Mouse (Mus musculus): ENCODE data around the gene Coa7.
"Not testable (repeated sequence)": the region's sequence is repeated elsewhere in the genome, so short reads cannot be mapped to it uniquely, and the experiment has no call there.

Coa7 gene

GRCm38 (mm10) chr4:108338321-108338733 is 10.4 kb downstream of the Coa7 start:
- intact Hi-C loops (cut with DNase I) = loop anchor here (10.0 kb wide), 1 partner anchor 226 kb away; no protein-coding TSS in a partner anchor

GRCm38 (mm10) chr4:108338811-108339210 is 10.9 kb downstream of the Coa7 start:
- intact Hi-C loops (cut with DNase I) = loop anchor here (10.0 kb wide), 1 partner anchor 226 kb away; no protein-coding TSS in a partner anchor

DNA sequence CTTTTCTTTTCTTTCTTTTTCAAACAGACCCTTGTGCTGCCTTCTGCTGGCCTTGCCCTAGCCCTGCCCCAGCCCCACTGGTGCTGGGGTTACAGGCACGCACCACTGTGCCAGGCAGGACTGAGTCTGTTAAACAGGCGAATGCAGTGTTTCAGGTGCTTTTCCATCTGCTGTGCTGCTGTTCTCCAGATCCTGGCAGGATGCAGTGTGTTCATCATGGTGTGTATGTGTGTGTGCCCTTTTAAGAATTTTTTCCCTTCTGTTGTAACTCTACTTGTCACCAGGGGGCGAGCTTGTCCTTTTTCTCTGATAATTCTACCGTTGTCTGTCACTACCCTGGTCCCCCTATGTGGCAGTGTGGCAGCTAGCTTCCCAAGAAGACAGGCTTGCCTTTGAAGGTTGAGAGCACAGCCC is 11.3 kb downstream of the Coa7 start:
- intact Hi-C loops (cut with DNase I) = loop anchor here (10.0 kb wide), 1 partner anchor 226 kb away; no protein-coding TSS in a partner anchor

GRCm38 (mm10) chr4:108344631-108345083 is 16.7 kb downstream of the Coa7 start:
- intact Hi-C loops (cut with DNase I) = loop anchor here (5.0 to 10.0 kb wide), 2 partner anchors 113 to 180 kb away; partner anchors contain the start of gene Tut4

DNA sequence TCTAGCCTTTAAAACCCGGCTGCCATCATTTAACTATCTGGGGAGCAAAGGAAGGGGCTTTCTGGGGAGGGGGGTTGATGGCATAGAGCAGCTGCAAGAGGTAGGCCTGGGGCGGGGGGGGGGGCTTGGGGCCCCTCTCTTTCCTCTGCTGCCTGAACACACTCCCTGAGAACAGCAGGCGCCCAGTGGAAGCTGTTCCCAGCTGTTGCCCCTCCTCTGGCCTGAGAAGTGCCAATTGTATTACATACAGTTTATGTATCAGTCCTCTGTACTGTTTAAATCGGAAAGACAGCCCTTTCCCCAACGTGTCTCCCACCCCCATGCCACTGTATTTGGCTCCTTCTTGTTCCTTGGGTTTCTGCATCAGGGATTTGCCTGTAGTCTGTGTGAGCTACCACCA is 17.9 kb downstream of the Coa7 start:
- intact Hi-C loops (cut with DNase I) = loop anchor here (10.0 kb wide), 1 partner anchor 179 kb away; no protein-coding TSS in a partner anchor

- intact Hi-C loops (cut with DNase I) = loop anchor here (10.0 kb wide), 1 partner anchor 178 kb away; no protein-coding TSS in a partner anchor
These were observed 19.2 kb downstream of the Coa7 start for GRCm38 (mm10) chr4:108347111-108347510.

DNA sequence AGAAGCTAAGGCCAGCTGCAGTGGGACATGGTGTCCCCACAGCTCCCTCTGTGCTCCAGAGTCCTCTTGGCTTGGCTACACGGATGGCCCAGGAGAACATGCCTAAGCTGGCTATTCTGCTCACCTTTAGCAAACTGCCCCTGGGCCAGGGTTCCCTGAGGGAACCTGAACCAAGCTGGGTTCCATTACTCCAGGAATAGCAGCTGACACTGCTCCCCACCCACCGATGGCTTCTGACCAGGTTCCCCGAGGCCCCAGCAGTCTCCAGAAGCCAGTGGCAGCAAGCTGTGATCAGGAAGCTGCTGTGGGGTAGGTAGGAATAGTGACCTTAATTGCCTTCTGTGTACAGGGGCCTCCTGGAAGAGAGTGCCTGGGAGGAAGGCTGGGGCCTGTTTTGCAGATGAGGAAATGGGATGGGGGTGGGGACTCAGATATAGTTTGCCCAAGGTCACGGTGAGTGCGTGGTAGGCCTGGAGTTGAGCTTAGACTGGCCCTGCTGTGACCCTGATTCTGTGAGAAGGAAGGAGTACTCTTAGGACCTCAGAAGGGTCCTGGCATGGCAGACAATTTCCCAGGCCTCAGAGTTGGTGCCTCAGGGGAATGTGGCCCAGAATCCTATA is 20.4 kb downstream of the Coa7 start:
- intact Hi-C loops (cut with DNase I) = loop anchor here (10.0 kb wide), 1 partner anchor 176 kb away; no protein-coding TSS in a partner anchor

DNA sequence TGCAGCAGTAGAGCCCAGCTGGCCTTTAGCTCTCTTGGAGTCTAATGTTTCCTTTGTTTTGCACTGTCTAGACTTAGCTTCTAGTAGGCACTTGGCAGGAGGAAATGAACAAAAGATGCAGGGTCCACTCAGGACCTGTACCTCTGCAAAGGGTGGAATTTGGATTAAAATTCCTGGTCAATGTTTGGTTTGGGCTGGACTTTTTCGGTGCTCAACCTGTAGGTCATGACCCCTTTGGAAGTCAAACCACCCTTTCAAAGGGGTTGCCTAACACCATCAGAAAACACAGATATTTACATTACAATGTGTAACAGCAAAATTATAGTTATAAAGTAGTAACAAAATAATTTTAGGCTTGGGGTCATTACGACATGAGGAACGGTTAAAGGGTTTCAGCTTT is 21.1 kb downstream of the Coa7 start:
- intact Hi-C loops (cut with DNase I) = loop anchor here (10.0 kb wide), 1 partner anchor 176 kb away; no protein-coding TSS in a partner anchor

DNA sequence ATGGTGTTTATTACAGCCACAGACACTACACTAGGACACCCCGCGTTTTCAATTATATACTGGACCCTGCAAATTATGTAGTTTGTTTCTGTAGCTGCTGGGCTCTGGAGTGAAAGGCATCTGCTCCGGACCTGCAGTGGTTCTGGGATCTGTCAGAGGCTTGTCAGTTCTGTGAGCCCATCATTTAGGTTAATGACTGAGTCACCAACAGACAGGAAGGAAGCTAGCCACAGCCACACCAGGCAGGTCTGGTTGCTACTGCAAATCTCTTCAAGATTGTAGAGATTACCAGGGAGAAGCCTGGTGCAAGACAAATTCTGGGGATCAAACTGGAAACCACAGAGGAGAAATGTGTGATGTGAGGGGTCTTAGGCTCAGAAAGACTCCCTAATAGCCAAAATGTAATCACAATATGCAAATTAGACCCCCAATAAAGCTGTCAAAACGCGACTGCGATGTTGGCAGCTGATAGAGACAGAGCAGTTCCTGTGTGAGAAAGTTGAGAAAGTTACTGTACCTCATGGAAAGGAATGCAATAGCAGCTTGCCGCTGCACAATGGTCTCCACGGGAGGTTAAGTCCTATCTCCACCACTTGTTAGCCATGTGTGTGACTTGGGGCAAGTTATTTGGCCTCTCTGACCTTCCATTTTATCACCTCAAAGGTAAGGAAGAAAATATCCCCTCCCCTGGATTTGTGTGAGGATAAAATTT is 22.1 kb downstream of the Coa7 start:
- intact Hi-C loops (cut with DNase I) = loop anchor here (10.0 kb wide), 1 partner anchor 175 kb away; no protein-coding TSS in a partner anchor

- intact Hi-C loops (cut with DNase I) = no loop called here
These were observed 22.9 kb downstream of the Coa7 start for GRCm38 (mm10) chr4:108350819-108351218.

DNA sequence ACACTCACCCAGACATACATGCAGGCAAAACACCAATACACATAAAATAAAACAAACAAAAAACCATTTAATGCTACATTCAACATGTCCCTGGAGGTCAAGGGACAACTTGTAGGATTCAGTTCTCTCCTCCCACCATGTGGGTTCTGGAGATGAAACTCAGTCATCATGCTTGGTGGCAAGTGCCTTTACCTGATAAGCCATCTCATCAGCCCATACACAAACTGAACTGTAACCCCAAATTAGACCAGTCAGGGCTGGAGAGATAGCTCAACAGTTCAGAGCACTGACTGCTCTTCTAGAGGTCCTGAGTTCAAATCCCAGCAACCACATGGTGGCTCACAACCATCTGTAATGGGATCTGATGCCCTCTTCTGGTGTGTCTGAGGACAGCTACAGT is 25.7 kb downstream of the Coa7 start:
- intact Hi-C loops (cut with DNase I) = not testable (repeated sequence)

GRCm38 (mm10) chr4:108357458-108357857 is 29.5 kb downstream of the Coa7 start:
- intact Hi-C loops (cut with DNase I) = no loop called here

GRCm38 (mm10) chr4:108358498-108358897 is 30.6 kb downstream of the Coa7 start:
- intact Hi-C loops (cut with DNase I) = no loop called here

DNA sequence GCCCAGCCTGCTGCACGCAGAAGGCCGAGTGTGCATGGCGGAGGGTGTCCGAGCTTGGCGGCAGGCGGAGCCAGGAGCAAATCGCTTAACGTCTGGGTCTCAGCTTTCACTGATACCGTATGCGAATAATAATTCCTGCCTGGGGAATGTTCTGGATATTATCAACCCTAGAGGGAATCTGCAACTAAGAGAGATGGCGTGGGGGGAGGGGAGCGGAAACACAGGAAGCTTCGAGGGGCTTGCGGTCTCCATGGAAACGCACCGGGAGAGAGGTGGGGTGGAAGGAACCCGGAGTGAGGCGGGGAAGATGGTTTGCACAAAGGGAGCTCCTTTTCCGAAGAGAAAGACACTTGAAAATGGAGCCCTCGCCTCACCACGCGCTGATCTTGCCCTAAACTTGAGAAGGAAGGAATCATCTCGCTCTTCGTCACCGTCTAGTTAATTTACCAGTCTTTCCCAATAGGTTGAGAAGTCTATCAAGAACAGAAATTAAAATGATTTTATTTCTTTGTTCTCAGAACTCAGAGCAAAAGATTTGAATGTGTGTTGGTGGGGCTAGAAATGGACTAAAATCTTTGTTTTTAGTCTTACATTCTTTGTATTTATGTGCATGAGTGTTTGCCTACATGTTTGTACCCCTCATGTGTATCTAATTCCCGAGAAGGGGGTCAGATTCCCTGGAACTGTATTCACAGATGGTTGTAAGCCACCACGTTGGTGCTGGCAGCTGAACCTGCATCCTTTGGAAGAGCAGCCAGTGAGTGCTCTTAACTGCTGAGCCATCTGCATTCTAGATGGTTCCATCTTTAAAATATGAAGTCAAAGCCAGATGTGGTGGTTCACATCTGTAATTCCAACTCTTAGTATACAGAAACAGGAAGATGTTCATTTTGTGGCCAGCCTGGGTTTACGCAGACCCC is 32.5 kb downstream of the Coa7 start:
- intact Hi-C loops (cut with DNase I) = no loop called here

GRCm38 (mm10) chr4:108362321-108363261 is 34.7 kb downstream of the Coa7 start:
- intact Hi-C loops (cut with DNase I) = no loop called here

GRCm38 (mm10) chr4:108363355-108364110 is 35.6 kb downstream of the Coa7 start:
- intact Hi-C loops (cut with DNase I) = no loop called here

DNA sequence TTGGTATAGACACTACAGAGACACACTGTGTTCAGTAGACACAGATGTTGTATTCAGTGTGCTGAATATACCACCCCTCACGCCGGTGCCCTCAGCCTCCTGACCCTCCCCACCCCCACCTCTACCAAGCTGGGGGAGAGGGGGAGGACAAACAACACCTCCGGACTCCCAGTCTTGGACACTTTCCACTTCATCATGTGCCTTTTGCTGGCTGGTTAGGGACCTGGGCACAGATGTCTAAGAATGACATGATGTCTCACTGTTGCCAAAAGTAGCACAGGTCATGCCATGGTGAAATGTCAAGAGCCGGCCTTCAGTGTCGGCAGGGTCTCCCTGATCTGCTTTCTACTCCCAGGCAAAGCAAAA is 36.2 kb downstream of the Coa7 start:
- intact Hi-C loops (cut with DNase I) = no loop called here

GRCm38 (mm10) chr4:108369254-108369653 is 41.3 kb downstream of the Coa7 start:
- intact Hi-C loops (cut with DNase I) = no loop called here

DNA sequence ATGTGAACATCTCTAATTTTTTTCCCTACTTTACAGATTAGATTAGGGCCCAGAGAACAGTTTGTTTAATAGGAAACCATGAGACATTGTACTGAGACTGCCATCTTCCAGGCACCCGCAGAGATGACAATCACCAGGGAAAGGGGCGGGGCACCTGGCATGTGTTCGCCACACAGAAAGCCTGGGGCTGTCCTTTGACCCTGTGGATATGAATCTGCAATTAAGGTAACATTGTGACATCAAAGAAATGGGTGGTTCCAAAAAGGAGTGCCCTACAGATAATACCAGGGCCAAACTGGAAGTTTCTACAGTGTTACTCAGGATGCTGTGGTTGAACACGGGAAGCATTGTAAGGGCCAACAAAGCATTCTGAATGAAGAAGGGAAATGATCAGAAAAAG is 42.5 kb downstream of the Coa7 start:
- intact Hi-C loops (cut with DNase I) = no loop called here
